Mouse (Mus musculus) left cerebral cortex, postnatal 4 days (tissue): ENCODE results near the gene Gm14819. TPM values are rescaled to one million over a fixed set of nuclear protein-coding genes. Genes with fewer than 3 reads are reported as not detected.
"Not testable (repeated sequence)": the region's sequence is repeated elsewhere in the genome, so short reads cannot be mapped to it uniquely, and the experiment has no call there.

ENCODE experiments used
- DNase-seq: peaks from one replicate; pipeline ENCODE4 v3.0.0-alpha.2; 2022
- intact Hi-C: fragments of 180-260 bp; cut with DNase I; formaldehyde crosslinking; loops from one replicate; pipeline ENCODE4 v1.15.1; 2025
- total RNA-seq, 2 experiments: library from RNA; stranded (reverse); gene quantifications; 2 replicates each; pipeline ENCODE4 v1.2.3; 2021

The Gm14819 gene
- total RNA-seq: not detected

GRCm38 (mm10) chrX:35403883-35404282 lies at the start of gene Gm14819:
Gm14819 (plus strand) TSS chrX:35404183.
- intact Hi-C loops, DNase-seq: not testable (repeated sequence)
